Mouse (Mus musculus) embryo, embryonic 11 days (tissue): ENCODE measurements around the gene S100a5.
A peak's percentile ranks its signal among the peaks of the same experiment; 100 is the strongest.

Source experiments
- DNase-seq: peaks from one replicate; pipeline ENCODE4 v3.0.0-alpha.2; 2015

The S100a5 gene

DNA sequence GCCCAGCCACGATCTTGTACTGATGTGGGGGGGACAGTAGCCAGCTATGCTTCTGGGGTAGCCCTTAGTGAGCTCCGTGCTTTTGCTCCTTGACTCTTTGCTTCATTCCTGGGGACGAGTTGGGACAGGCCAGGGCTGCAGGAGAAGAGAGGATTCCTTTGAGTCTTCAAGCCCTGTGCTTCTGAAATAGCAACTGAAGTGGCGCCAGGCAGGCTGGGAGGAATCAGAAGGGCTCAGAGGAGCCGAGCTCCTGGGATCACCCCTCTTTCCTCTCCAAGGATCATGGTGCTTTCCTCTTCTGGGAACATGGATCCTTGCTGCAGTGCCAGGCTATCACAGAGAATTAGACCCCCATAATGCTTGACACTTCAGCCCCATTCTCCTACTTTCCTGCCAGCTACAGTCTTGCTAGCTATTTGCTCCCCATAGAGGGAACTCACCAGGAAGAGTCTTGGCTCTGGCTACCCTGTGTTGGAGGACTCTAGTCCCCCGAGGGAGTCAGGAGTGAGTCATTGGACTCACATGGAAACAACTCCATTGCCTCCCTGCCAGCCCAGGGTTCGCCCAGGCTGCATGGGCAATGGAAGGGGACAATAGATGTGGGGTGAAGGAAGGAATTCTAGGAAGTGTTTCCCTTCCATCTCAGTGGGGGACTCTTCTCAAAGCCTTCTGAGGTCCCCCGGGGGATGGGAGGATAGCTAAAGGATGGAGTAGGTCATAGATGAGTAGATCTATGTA lies 7.7 kb upstream of the S100a5 start:
- no peak for DNase-seq

DNA sequence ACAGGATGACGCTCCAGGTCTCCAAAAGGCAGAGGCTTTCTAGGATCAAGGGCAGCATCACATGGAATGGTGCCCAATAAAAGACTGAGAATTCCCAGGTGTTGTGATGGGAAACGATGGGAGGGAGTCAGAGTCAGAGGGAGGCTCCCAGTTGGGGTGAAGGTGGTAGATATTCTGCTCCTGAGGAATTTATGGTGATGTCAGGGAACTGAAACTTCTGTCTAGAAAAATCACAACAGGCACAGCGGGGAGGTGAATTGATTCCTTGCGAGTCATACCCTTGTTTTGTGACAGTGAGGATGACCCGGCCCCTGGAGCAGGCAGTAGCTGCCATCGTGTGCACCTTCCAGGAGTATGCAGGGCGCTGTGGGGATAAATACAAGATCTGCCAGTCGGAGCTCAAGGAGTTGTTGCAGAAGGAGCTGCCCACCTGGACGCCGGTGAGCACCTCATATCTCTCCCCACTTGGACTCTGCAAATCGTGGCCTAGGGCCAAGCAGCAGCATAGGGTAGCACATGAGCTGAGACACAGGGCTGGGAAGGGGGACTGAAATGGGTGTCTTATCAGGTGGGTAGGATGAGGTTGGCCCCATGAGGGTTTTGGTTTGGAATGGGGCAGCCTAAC lies 6.7 kb upstream of the S100a5 start, which contains the start of gene Gm42674:
Gene Gm42674 (plus strand): TSS at position 419 of the 625 bp plus-strand sequence.
- no peak for DNase-seq

DNA sequence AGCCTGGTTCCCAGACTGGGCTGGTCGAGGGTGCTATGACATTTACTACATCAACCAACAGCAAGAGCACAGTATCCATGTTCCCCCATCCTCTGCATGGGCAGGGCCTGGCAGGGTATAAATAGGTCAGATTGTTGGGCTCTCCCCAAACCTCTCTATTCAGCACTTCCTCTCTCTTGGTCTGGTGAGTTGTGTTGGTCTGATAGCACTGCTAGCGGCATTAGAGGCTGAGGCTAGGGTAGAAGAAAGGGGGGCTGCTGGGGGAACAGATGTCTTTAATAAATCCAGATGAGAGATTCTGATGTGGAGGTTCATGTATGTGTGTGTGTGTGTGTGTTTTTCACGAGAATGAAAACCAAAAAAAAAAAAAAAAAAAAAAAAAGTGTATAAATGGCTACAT lies 4.7 kb upstream of the S100a5 start, which contains the start of gene S100a4:
Gene S100a4 (plus strand): TSS at position 149 of the 400 bp plus-strand sequence.
- DNase-seq = peak; percentile 41

DNA sequence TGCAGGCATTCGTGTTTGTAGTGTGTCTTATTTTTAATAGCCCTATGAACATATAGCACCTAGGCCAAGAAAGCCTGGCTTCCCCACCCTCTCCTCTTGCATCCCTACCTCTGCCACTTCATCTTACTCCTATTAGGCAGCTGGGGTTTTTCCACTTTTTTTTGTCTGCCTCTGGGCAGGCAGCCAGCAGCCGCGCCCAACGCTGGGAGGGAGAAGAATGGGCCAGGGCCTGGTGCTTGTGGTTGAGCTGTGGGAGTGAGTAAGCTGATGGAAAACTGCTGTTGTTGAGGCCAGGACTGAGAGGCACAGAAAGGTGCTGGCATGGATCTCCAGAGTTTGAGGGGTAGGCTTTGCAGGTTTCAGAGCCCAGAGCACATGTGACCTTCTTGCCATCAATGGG lies 3.9 kb upstream of the S100a5 start:
- peak; percentile 27 for DNase-seq

DNA sequence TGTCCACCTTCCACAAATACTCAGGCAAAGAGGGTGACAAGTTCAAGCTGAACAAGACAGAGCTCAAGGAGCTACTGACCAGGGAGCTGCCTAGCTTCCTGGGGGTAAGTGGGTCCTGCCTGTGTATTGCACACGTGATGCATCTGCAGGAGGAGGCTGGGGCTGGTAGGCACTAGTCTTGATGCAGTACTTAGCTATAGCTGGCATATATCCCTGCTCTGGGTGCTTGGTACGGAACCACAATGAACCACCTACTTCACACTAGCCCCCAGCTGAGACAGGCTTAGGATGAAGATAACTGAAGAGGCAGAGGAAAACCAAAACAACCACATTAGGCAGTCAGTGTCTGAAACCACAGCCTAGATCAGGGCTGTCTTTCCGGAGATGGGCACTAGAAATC lies 3.3 kb upstream of the S100a5 start:
- DNase-seq = no peak

DNA sequence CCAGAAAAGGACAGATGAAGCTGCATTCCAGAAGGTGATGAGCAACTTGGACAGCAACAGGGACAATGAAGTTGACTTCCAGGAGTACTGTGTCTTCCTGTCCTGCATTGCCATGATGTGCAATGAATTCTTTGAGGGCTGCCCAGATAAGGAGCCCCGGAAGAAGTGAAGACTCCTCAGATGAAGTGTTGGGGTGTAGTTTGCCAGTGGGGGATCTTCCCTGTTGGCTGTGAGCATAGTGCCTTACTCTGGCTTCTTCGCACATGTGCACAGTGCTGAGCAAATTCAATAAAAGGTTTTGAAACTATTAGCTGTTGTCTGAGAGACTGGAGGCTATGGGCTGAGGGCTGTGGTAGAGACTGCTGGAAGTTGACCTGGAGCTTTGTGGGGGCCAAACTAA lies 2.6 kb upstream of the S100a5 start:
- DNase-seq = no peak

DNA sequence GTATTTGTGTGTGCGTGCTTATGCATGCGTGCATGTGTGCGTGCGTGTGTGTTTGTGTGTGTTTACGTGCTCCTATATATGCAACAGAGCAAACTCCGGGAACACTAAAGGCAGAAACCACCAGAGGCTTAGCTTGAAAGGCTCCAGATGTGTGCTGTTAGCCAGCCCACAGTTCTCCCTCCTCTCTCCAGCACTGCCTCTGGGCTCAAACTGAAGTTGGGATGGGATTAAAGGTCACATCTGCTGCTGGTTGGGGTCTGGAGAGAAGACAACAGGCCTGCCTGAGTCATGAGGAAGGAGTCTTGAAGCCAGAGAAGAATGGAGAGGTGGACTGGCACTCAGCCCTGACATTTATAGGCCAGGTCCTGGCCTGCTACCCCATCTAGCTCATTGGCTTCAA lies 2.1 kb upstream of the S100a5 start:
- peak; percentile 74 for DNase-seq

DNA sequence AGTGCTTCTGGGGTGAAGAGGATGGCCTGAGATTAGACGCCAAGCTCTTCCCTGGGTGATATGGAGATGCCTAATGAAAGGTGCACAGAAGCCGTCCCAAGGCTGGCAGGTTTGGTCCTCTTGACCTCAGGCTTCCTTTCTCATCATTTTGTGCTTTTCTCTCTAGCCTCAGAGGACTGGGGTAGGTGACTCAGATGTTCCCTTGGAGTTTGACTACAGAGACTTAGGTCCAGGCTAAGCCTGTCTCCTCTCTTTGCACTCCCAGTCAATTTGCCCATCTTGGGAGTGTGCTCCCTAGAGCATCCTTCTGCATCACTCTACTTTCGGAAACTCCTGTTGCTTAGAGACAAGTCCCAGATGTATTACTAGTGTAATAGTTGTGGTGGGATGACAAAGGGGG lies 962 bp upstream of the S100a5 start:
- DNase-seq = no peak

DNA sequence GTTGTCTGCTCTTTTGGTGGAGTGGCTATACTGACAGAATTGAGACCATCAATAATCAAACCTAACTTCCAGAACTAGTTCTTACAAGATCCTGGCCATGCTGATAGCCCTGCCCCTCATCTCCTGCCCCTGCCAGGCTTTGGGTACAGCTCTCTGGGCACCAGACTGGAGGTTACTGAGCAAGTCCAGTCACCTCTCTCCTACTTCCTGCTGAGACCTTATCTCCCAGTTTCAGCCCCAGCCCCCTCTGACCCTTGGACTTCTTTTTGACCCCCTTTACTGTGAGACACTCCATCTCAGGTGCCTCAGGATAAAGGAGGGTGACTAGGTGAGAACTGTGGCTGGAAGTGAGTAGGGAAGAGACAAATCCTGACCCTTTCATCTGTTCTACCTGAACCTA lies 779 bp downstream of the S100a5 start:
- no peak for DNase-seq

DNA sequence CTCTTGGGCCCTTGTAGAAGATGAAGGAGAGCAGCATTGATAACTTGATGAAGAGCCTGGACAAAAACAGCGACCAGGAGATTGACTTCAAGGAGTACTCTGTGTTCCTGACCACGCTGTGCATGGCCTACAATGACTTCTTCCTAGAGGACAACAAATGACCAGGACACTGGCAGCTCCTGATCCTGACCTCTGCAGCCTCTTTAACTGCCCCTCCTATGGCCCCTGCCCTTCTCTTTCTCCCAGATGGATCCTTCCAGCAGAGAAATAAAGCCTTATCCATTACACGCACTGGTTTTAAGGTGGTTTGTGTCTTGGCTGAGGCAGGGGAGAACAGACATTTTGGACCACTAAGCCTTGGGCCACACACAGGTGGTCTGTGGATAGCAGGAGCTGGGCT lies 3.2 kb downstream of the S100a5 start:
- DNase-seq = no peak

DNA sequence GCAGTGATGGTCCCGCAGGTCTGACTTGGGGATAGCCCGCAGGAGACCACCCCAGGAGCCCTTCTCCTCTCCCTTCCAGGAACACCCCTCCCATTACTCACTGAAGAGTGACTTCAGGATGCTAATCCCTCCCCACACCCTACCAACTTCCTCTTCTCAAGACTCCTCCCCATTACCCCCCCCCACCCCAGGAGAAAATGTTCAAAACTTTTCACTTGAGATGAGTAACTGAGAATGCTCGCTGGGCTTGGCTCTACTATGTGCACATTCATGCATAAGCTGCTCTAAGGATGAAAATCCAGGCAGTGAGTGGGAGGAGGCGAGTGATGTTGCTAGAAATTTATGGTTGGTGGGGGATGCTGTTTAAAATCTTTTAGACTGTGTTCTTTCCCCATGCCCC lies 3.7 kb downstream of the S100a5 start:
- DNase-seq = no peak

DNA sequence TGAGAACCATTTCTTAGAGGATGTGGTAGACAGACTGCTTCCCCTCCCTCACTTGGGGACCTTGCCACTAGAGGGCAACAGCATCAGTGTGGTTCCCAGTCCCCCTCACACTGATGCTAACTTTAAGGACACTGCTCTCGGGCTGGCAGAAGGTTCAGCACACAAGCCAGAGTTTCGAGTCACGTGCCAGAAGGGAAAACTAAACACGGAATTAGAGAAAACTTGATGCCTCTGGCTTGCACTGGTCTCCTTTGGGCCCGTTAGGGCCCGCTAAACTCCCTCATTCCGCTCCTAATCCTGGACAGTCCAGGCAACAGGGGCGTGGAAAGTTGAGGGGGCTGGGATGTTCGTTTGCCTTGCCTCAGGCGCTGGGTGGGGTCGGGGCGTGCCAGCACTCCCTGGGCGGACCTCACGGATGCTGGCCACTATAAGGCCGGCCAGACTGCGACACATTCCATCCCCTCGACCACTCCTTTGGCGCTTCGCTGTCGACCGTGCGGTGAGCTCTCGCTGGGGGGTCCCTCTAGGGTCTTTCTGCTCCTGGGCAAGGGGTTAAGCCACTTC lies 4.5 kb downstream of the S100a5 start, which contains the start of gene S100a6:
Gene S100a6 (plus strand): TSS at position 155 of the 564 bp plus-strand sequence.
- peak; percentile 83 for DNase-seq

DNA sequence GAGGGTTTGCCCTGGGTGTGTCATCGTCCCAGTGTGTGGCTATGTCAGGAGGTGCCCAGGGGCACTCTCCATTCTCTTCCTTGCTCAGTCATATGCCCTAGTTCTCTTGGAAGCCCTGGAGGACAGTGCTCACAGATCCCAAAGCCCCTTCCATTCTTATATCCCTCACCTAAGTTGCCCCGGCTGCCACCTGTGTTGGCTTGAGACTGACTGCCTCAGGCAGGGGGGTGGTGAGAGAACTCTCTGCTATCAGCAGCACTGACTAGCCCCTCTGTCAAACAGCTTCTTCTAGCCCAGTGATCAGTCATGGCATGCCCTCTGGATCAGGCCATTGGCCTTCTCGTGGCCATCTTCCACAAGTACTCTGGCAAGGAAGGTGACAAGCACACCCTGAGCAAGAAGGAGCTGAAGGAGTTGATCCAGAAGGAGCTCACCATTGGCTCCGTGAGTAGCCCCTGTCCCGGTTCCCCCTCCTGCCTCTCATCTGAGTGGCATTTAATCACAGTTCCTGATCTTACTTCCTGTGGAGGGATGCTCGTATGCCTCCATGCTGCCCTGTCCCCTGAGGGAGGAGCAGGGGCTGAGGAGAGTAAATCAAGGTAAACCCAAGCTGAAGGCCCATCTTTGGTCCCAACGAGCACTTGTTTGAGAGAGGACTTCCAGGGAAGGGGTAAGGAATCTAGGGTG lies 5.3 kb downstream of the S100a5 start:
- no peak for DNase-seq

DNA sequence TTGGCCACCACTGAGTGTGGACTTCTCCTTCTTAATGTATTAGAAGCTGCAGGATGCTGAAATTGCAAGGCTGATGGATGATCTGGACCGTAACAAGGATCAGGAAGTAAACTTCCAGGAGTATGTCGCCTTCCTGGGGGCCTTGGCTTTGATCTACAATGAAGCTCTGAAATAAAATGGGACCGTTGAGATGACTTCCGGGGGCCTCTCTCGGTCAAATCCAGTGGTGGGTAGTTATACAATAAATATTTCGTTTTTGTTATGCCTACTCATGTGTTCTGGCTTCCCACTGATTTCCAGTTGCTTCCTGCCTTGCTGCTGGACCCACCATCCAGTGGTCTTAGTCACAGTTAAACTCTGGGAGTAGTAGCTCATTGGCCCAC lies 5.8 kb downstream of the S100a5 start:
- DNase-seq = no peak

DNA sequence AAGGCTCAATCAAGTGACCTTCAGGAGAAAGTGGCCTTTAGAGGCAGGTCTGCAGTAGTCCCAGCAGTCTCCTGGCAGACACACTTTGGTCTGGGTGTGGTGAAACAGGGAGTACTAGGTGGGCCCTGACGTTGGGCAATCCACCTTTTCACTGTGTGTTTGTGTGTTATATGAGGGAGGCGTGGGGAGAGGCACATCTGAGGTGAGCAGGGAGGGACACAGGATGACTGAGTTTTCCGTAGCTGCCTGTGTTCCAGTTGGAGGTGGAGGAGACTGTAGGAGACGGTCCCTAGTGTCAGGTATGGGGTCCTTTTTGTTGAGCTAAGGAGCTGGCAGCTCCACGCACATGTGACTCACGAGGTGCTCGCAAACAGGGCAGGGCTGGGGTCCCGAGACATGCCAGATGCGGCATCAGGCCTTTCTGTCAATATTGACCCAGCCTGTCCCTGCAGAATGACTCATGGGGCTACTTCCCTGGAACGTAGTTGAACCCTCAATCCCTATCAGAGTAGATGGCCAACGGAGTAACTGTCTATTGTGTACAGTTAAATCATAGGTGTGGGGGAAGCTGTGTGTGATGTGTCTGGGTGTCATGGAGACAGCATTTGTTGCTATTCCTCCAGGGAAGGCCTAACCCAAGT lies 6.4 kb downstream of the S100a5 start:
- DNase-seq = no peak

DNA sequence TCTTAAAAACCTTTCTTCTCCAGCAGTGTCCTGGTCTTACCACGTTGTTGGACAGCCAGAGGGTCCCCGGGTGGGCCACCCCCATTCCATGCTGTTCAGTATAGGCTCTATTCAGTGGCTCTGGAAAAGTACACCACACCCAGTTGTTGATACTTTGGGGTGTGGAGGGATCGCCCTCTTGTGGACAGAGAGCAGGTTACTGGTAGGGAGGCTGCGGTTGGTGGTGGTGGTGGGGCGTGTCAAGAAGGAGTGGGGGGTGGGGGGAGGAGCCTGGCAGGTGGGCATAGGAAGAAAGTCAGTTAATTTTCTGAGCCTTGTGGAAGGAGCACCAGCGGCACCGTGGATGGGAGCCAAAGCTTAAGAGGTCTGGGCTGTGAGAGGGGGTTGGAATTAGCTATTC lies 7.1 kb downstream of the S100a5 start:
- DNase-seq = peak; percentile 70

DNA sequence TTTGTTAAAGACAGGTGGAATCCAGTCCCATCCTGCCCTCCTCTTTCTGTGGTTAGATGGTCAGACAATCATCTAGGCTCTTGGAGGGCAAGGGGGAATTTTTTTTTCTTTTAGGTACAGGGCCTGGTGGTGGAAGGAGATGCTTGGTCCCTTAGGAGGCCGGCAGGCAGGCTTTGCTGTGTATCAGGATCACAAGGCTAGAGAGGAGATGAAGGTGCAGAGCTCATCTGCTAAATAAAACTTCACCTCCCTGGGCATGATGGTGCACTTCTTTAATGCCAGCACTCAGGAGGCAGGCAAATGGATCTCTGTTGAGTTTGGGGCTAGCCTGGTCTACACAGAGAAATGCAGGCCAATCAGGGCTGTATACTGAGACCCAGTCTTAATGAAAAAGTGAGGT lies 7.6 kb downstream of the S100a5 start:
- DNase-seq = no peak

DNA sequence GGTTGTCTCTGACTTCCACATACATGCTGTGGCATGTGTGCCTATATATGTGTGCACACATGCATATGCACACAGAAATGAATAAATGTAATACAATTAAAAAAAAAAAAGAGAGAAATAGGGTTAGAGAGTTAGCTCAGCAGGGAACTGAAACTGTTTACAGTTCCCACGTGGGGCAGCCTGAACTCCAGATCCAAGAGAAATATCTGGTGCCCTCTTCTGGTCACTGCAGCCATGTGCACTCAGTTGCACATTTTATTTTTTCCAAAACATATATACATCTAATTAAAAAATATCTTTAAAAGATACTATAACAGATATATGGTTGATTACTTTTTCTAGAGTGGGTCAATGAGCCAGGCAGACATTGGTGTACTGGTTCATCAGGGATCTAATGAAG lies 9.3 kb downstream of the S100a5 start:
- DNase-seq = no peak

DNA sequence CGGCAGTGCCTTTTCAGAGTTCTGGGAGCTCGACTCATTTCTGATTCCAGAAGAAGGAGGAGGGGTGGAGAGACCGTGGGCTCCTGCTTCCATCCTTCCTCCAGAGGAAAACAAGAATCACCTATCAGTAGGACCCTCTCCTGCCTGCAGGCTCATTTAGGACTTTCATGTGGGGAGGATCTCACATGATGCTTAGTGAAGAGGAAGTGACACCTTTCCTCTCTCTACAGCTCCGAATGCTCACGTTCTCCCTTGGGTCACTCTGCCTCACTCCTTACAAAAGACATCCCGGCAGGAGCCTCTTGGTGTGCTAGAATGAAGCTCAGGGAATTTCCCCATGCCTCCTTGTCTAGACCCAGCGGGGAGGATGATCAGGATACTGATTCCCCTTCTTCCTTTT lies 13.2 kb downstream of the S100a5 start:
- DNase-seq = no peak

DNA sequence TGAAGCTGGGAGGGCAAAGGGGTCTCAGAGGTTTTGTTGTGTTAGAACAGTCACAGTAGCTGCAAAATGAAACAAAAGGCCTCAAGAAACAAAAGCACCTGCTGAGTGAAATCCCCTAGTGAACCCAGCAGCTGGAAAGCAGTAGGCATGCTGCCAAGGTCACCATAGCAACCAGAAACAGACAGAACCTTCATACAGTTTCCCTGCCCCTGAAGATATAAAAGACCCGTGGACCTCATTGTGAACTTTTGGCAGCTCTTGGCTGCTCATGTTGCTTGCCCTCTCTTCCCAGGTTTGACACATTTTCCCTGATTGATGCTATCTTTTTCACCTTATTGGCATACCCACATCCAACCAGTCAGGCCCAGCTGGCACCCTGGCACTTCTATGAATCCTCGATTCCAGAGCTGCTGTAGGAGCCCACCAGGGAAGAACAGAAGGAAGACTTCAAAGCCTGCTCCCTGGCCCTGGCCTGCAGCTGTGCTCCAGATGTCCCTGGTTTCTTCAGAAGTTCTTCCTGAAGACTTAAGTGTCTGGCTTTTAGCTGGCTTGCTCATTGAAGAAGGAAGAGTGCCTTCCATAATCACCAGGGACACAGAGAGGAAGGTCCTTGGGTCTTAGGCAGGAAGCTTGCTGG lies 15.2 kb downstream of the S100a5 start:
- peak; percentile 51 for DNase-seq

DNA sequence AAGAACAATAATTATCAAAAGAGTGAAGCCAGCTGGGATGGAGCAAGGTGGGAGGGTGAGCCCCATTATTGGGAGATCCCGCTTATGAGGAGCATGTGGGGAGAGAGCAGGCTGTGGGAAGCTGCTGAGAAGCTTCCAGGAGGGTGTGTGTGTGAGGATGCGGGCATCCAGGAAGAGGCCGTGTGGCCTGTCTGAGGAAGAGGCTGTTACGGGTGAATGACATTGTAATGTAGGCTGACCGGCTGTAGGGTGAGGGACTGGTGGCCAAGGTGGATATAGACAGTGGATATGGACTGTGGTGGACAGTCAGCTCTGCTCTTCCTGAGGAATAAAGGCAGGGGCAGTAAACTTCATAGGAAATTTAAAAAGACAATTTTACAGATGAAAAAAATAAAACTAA lies 17.2 kb downstream of the S100a5 start:
- no peak for DNase-seq

DNA sequence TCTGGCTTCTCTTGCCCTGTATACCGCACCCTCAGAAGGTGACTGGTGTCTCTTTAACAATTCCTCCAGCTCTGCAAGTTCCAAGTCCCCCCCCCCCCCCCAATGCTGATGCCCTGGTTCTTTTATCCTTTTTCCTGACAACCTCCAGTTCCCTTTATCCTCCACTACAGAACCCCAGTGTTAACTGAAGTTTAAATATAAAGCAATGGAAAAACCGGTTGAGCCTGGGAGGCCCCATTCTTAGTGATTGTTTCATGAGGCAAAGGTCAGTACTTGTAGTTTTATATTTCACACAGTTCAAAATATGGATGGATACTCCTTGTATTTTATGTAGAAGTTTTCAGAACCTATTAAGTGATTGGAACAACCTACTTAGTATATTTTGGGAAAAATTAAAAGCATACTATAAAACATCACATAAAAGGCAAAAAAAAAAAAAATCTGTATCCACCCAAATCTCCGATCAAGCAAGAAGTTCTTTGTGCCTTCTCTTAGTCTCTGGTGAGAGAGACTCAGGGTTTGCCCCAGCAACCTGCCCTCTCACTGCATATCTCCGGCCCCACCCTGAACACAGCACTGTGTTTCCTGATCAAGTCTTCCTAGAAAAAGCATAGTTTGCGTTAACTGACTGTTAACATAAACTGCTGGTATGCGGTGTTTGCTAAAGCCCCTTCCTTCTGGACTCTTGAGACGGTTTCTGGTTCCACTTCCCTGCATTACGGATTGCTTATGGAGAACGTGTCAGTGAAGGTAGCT lies 18.1 kb downstream of the S100a5 start:
- DNase-seq = no peak
